Mouse (Mus musculus) megakaryocyte, embryonic 14.5 days (primary cell): ENCODE measurements around the gene Cd63.

Experiments
- FLI1 ChIP-seq: IDR thresholded peaks from 2 replicates; pipeline ENCODE4 v1.6.1; 2012; ENCODE audit warnings: low read length, inconsistent platforms, mixed read lengths
- GATA1 ChIP-seq: IDR thresholded peaks from 3 replicates; pipeline ENCODE4 v1.6.1; 2012; ENCODE audit warnings: mixed read lengths, low read length, inconsistent platforms, borderline replicate concordance

DNA sequence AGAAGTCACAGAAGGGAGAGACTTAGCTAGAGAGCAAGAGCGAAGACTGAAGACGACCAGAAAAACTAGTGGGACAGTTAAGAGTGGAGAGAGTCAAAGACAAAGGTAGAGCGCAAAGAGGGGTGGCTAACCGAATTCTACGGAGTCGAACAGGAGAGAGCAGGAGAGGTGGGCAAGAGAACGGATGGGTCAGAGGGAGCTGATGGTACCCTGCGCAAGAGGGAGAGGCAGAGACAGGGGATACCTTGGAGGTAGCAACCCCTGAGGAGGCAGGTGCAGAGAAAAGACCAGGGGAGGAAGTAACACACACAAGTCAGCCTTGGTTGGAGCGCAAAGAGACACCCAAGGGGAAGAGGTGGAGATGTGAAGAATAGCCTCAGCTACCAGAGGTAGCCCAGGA, 8.5 kb upstream of the Cd63 start:
- no peak for TF ChIP-seq GATA1
- TF ChIP-seq FLI1, result no peak
